Mouse (Mus musculus): Measurements from ENCODE around the gene Ubxn11. TPM values are rescaled to one million over a fixed set of nuclear protein-coding genes. Genes with fewer than 3 reads are reported as not detected.
"Not testable (repeated sequence)": the region's sequence is repeated elsewhere in the genome, so short reads cannot be mapped to it uniquely, and the experiment has no call there.

Gene Ubxn11
- polyA plus RNA-seq, 1 experiment from 2014 or later, result 4.4 TPM

DNA sequence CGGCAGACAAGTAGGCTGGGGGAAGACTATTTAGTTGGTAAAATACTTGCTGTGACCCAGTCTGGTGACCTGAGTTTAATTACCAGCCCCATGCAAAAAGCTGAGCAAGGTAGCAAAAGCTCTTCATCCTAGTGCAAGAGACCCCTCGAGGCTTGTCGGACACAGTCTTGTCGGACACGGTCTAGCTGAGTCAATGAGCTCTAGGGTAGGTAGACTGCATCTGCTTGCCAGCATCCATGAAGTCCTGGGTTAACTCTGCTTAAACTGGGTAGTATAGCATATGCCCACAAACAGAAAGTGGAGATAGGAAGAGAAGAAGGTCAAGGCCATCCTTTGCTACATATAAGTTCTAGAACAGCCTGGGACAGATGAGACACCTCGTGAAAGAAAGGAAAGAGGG lies 56.4 kb downstream of the Ubxn11 start:
- no peak overlapping the region for H3K4me2 ChIP-seq (replicated peaks)
- H3K36me3 ChIP-seq, result no peaks in the 10 kb centered on the region
- peak; percentile 43; the same call in 1 of the 2 replicates for ATAC-seq
- no peak overlapping the region for H3K9ac ChIP-seq
- no peak overlapping the region for H3K4me3 ChIP-seq (replicated peaks)
- H3K9me3 ChIP-seq, result no peaks in the 10 kb centered on the region
- no peak overlapping the region for H3K27ac ChIP-seq
- H3K27me3 ChIP-seq (replicated peaks), result no peaks in the 10 kb centered on the region
- WGBS, result 83% methylated on average over 6 of the region's 6 CpGs
- 0 out of 2 replicates have a peak, but pooled peaks cover 5% of the 10 kb centered on the region for H3K4me1 ChIP-seq (replicated peaks)

DNA sequence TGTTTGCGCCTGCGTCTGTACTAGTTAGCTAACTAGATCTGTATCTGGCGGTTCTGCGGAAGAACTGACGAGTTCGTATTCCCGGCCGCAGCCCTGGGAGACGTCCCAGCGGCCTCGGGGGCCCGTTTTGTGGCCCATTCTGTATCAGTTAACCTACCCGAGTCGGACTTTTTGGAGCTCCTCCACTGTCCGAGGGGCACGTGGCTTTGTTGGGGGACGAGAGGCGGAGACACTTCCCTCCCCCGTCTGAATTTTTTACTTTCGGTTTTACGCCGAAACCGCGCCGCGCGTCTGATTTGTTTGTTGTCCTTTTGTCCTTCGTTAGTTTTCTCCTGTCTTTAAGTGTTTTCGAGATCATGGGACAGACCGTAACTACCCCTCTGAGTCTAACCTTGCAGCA lies 57.7 kb downstream of the Ubxn11 start:
- not testable (repeated sequence) for H3K9ac ChIP-seq; ATAC-seq; H3K36me3 ChIP-seq; H3K9me3 ChIP-seq; H3K4me1 ChIP-seq (replicated peaks); H3K27me3 ChIP-seq (replicated peaks)
- peak overlapping the region; percentile 50 for H3K4me2 ChIP-seq (replicated peaks)
- H3K27ac ChIP-seq, result peak overlapping the region; percentile 40; the same call in 1 of the 2 replicates
- 10% methylated on average over 30 of the region's 30 CpGs for WGBS
- H3K4me3 ChIP-seq (replicated peaks), result peak overlapping the region; percentile 50

GRCm38 (mm10) chr4:134164591-134164990 lies 62.2 kb downstream of the Ubxn11 start:
- no peaks in the 10 kb centered on the region for H3K36me3 ChIP-seq
- no peak overlapping the region for H3K4me2 ChIP-seq (replicated peaks)
- H3K27ac ChIP-seq, result peak overlapping the region; percentile 29; the same call in 1 of the 2 replicates
- WGBS, result 89% methylated on average over 6 of the region's 6 CpGs
- no peaks in the 10 kb centered on the region for H3K4me1 ChIP-seq (replicated peaks)
- no peak overlapping the region for H3K9ac ChIP-seq
- H3K9me3 ChIP-seq, result no peaks in the 10 kb centered on the region
- no peak overlapping the region for H3K4me3 ChIP-seq (replicated peaks)
- H3K27me3 ChIP-seq (replicated peaks), result no peaks in the 10 kb centered on the region
- ATAC-seq, result peak; percentile 58; the same call in 1 of the 2 replicates

- WGBS, result 68% methylated on average over 6 of the region's 6 CpGs
- peak; percentile 77 for ATAC-seq
- no peak overlapping the region for H3K9ac ChIP-seq
- no peaks in the 10 kb centered on the region for H3K36me3 ChIP-seq
- H3K9me3 ChIP-seq, result no peaks in the 10 kb centered on the region
- H3K4me2 ChIP-seq (replicated peaks), result no peak overlapping the region
- no peaks in the 10 kb centered on the region for H3K27me3 ChIP-seq (replicated peaks)
- peak overlapping the region; percentile 29; the same call in 1 of the 2 replicates for H3K27ac ChIP-seq
- no peaks in the 10 kb centered on the region for H3K4me1 ChIP-seq (replicated peaks)
- H3K4me3 ChIP-seq (replicated peaks), result no peak overlapping the region
These were observed 62.7 kb downstream of the Ubxn11 start for GRCm38 (mm10) chr4:134165024-134165423.

DNA sequence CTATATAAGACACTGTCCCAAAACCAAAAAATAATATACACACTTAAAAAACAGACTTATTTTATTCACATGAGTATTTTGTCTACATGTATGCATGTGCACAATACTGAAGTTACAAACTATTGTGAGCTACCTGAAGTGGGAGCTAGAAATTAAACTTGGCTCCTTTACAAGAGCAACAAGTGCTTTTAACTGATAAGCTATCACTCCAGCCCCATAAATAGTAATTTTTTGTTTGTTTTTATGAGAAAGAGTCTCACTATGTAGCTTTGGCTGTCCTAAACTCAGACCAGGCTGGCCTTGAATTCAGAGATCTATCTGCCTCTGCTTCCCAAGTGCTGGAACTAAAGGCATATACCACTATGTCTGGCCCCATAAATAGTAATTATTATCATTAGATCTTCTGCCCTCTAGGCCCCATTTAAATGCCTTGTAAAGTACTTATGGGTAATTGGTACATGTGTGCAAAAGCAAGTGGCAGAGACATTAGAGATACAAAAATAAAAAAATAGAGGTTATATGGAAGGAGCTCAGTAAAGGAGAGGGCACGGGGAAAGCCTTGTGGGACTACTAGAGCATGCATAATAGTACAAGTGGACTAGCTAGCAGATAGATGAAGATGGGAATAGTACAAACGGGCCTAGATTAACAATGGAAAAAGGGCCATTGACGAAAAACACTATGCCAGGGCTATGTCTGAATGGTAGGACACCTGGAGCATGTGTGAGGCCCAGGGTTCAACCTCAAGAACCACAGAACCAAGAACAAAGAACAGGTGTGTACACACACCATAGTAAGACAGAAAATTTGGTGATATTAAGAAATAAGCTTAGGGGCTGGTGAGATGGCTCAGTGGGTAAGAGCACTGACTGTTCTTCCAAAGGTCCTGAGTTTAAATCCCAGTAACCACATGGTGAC lies 63.4 kb downstream of the Ubxn11 start:
- no peaks in the 10 kb centered on the region for H3K9me3 ChIP-seq
- ATAC-seq, result peak; percentile 72
- H3K4me2 ChIP-seq (replicated peaks), result no peak overlapping the region
- H3K36me3 ChIP-seq, result no peaks in the 10 kb centered on the region
- H3K9ac ChIP-seq, result no peak overlapping the region
- H3K27ac ChIP-seq, result no peak overlapping the region
- 89% methylated on average over 3 of the region's 3 CpGs for WGBS
- H3K4me3 ChIP-seq (replicated peaks), result no peak overlapping the region
- H3K4me1 ChIP-seq (replicated peaks), result no peaks in the 10 kb centered on the region
- no peaks in the 10 kb centered on the region for H3K27me3 ChIP-seq (replicated peaks)

GRCm38 (mm10) chr4:134166906-134167305 lies 64.5 kb downstream of the Ubxn11 start:
- Histone ChIP-seq H3K4me1 (replicated peaks) (no peaks in the 10 kb centered on the region), H3K27me3 (replicated peaks) (no peaks in the 10 kb centered on the region), H3K4me2 (replicated peaks) (no peak overlapping the region), H3K27ac (no peak overlapping the region), H3K9me3 (no peaks in the 10 kb centered on the region), H3K36me3 (no peaks in the 10 kb centered on the region), H3K9ac (no peak overlapping the region), H3K4me3 (replicated peaks) (no peak overlapping the region)
- ATAC-seq, result no peak
- 90% methylated on average over 3 of the region's 3 CpGs for WGBS

- Histone ChIP-seq H3K27ac (no peak overlapping the region), H3K9ac (no peak overlapping the region), H3K27me3 (replicated peaks) (no peaks in the 10 kb centered on the region), H3K9me3 (no peaks in the 10 kb centered on the region), H3K4me1 (replicated peaks) (no peaks in the 10 kb centered on the region), H3K4me2 (replicated peaks) (no peak overlapping the region), H3K36me3 (no peaks in the 10 kb centered on the region), H3K4me3 (replicated peaks) (no peak overlapping the region)
- no peak for ATAC-seq
- 74% methylated on average over 3 of the region's 3 CpGs for WGBS
These were observed 70.0 kb downstream of the Ubxn11 start for GRCm38 (mm10) chr4:134172391-134172790.

Other genes with a start within 250 kb of the Ubxn11 start
- 124 and 133 TPM in 2 replicates for gene Rps6ka1, start 214.8 kb upstream of the Ubxn11 start, polyA plus RNA-seq (2015; fragmentation: Nextera tagmentation; extraction: Ambion mirVana)
- gene Hmgn2, start 133.9 kb upstream of the Ubxn11 start, polyA plus RNA-seq (2015; fragmentation: Nextera tagmentation; extraction: Ambion mirVana), result 1,763 and 2,086 TPM in 2 replicates
- 40.3 and 41.9 TPM in 2 replicates for gene Dhdds, start 101.7 kb upstream of the Ubxn11 start, polyA plus RNA-seq (2015; fragmentation: Nextera tagmentation; extraction: Ambion mirVana)
- gene Lin28a, start 83.7 kb upstream of the Ubxn11 start, polyA plus RNA-seq (2015; fragmentation: Nextera tagmentation; extraction: Ambion mirVana), result 0.05 and 0.10 TPM in 2 replicates
- gene Zfp683, start 48.7 kb upstream of the Ubxn11 start, polyA plus RNA-seq (2015; fragmentation: Nextera tagmentation; extraction: Ambion mirVana), result not detected in 2 replicates
- gene Crybg2, start 41.8 kb upstream of the Ubxn11 start, polyA plus RNA-seq (2015; fragmentation: Nextera tagmentation; extraction: Ambion mirVana), result 14.9 and 16.6 TPM in 2 replicates
- 27.0 and 29.7 TPM in 2 replicates for gene Cd52, start 7.5 kb upstream of the Ubxn11 start, polyA plus RNA-seq (2015; fragmentation: Nextera tagmentation; extraction: Ambion mirVana)
- 362 and 375 TPM in 2 replicates for gene Sh3bgrl3, start 26.2 kb downstream of the Ubxn11 start, polyA plus RNA-seq (2015; fragmentation: Nextera tagmentation; extraction: Ambion mirVana)
- gene Cep85, start 84.5 kb downstream of the Ubxn11 start, polyA plus RNA-seq (2015; fragmentation: Nextera tagmentation; extraction: Ambion mirVana), result 90.0 and 91.6 TPM in 2 replicates
- gene Gm7534, start 100.4 kb downstream of the Ubxn11 start, polyA plus RNA-seq (2015; fragmentation: Nextera tagmentation; extraction: Ambion mirVana), result not detected in 2 replicates
- gene Catsper4, start 124.8 kb downstream of the Ubxn11 start, polyA plus RNA-seq (2015; fragmentation: Nextera tagmentation; extraction: Ambion mirVana), result 0.19 and 0.43 TPM in 2 replicates
- 12.2 and 12.7 TPM in 2 replicates for gene Cnksr1, start 135.8 kb downstream of the Ubxn11 start, polyA plus RNA-seq (2015; fragmentation: Nextera tagmentation; extraction: Ambion mirVana)
- gene E130218I03Rik, start 141.1 kb downstream of the Ubxn11 start, polyA plus RNA-seq (2015; fragmentation: Nextera tagmentation; extraction: Ambion mirVana), result 0.23 and 0.34 TPM in 2 replicates
- 16.4 and 16.7 TPM in 2 replicates for gene Zfp593, start 143.0 kb downstream of the Ubxn11 start, polyA plus RNA-seq (2015; fragmentation: Nextera tagmentation; extraction: Ambion mirVana)
- gene Gm30191, start 144.4 kb downstream of the Ubxn11 start, polyA plus RNA-seq (2015; fragmentation: Nextera tagmentation; extraction: Ambion mirVana), result not detected in 2 replicates
- 5.0 TPM in 2 replicates for gene Grrp1, start 151.5 kb downstream of the Ubxn11 start, polyA plus RNA-seq (2015; fragmentation: Nextera tagmentation; extraction: Ambion mirVana)
- 15.7 and 17.9 TPM in 2 replicates for gene Pdik1l, start 185.3 kb downstream of the Ubxn11 start, polyA plus RNA-seq (2015; fragmentation: Nextera tagmentation; extraction: Ambion mirVana)
- 0.68 and 1.0 TPM in 2 replicates for gene Trim63, start 212.6 kb downstream of the Ubxn11 start, polyA plus RNA-seq (2015; fragmentation: Nextera tagmentation; extraction: Ambion mirVana)
- 4.4 and 4.5 TPM in 2 replicates for gene Slc30a2, start 240.6 kb downstream of the Ubxn11 start, polyA plus RNA-seq (2015; fragmentation: Nextera tagmentation; extraction: Ambion mirVana)

Measured in intestine, embryonic 15.5 days (tissue).